Mouse (Mus musculus) forebrain, embryonic 15.5 days (tissue): Measurements from ENCODE around the gene Ttc32. TPM values are rescaled to one million over a fixed set of nuclear protein-coding genes. Genes with fewer than 3 reads are reported as not detected.
A peak's percentile ranks its signal among the peaks of the same experiment; 100 is the strongest.

ENCODE experiments used
- ATAC-seq: fragments of 200-750 bp; cut with Nextera tagmentation; replicated peaks from 2 replicates; pipeline ENCODE4 v1.8.0; 2017; ENCODE audit warnings: mild to moderate bottlenecking, moderate TSS enrichment, moderate library complexity
- H3K27ac ChIP-seq: fragments of 300-500 bp; sonication (generic); replicated peaks from 2 replicates; pipeline ENCODE4 v1.5.1; 2015; ENCODE audit warnings: mild to moderate bottlenecking, inconsistent platforms
- H3K27me3 ChIP-seq: fragments of 300-500 bp; sonication (generic); 2 replicates; pipeline ENCODE4 v1.6.1; 2015; ENCODE audit warnings: inconsistent platforms
- H3K36me3 ChIP-seq: fragments of 300-500 bp; sonication (generic); 2 replicates; pipeline ENCODE4 v1.6.1; 2015; ENCODE audit warnings: mild to moderate bottlenecking, inconsistent platforms
- H3K4me1 ChIP-seq: fragments of 300-500 bp; sonication (generic); 2 replicates; pipeline ENCODE4 v1.6.1; 2015; ENCODE audit warnings: inconsistent platforms
- H3K4me2 ChIP-seq: fragments of 300-500 bp; sonication (generic); replicated peaks from 2 replicates; pipeline ENCODE4 v1.6.1; 2015; ENCODE audit warnings: mild to moderate bottlenecking, inconsistent platforms
- H3K4me3 ChIP-seq: fragments of 300-500 bp; sonication (generic); 2 replicates; pipeline ENCODE4 v1.5.1; 2015; ENCODE audit warnings: mild to moderate bottlenecking, inconsistent platforms
- H3K9ac ChIP-seq: fragments of 300-500 bp; sonication (generic); replicated peaks from 2 replicates; pipeline ENCODE4 v1.6.1; 2015; ENCODE audit warnings: mild to moderate bottlenecking, inconsistent platforms
- H3K9me3 ChIP-seq: fragments of 300-500 bp; sonication (generic); 2 replicates; pipeline ENCODE4 v1.6.1; 2016; ENCODE audit warnings: inconsistent platforms
- WGBS: fragments of 180-500 bp; shearing (Covaris S2); methylation state at CpG from one replicate; pipeline ENCODE4 v1.1.7; 2015; ENCODE audit warnings: mixed read lengths; 5-methylcytosine and 5-hydroxymethylcytosine counted together
- polyA plus RNA-seq: library from polyadenylated mRNA; unstranded; fragments of >200 nt; fragmentation: Nextera tagmentation; extraction: Ambion mirVana; gene quantifications from 2 replicates; pipeline ENCODE4 v1.2.1, GENCODE M21; 2015

Gene Ttc32
- polyA plus RNA-seq, 1 experiment from 2014 or later = 11.4 TPM

GRCm38 (mm10) chr12:9048090-9048489 is 18.3 kb downstream of the Ttc32 start:
- no peaks in the 10 kb centered on the region for H3K27me3 ChIP-seq
- no peak for ATAC-seq
- no peak overlapping the region for H3K4me3 ChIP-seq
- H3K36me3 ChIP-seq = no peaks in the 10 kb centered on the region
- no peaks in the 10 kb centered on the region for H3K9me3 ChIP-seq
- 82% methylated on average over 8 of the region's 8 CpGs for WGBS
- no peak overlapping the region for H3K9ac ChIP-seq
- H3K4me2 ChIP-seq = no peak overlapping the region
- no peak overlapping the region for H3K27ac ChIP-seq
- H3K4me1 ChIP-seq = no peaks in the 10 kb centered on the region

GRCm38 (mm10) chr12:9050824-9051223 is 21.0 kb downstream of the Ttc32 start:
- H3K4me3 ChIP-seq = no peak overlapping the region
- H3K4me1 ChIP-seq = no peaks in the 10 kb centered on the region
- H3K9me3 ChIP-seq = no peaks in the 10 kb centered on the region
- no peaks in the 10 kb centered on the region for H3K27me3 ChIP-seq
- no peak for ATAC-seq
- H3K36me3 ChIP-seq = no peaks in the 10 kb centered on the region
- no peak overlapping the region for H3K4me2 ChIP-seq
- H3K9ac ChIP-seq = no peak overlapping the region
- H3K27ac ChIP-seq = no peak overlapping the region
- 41% methylated on average over 6 of the region's 6 CpGs for WGBS

GRCm38 (mm10) chr12:9052075-9052829 is 22.5 kb downstream of the Ttc32 start:
- Histone ChIP-seq H3K36me3 (no peaks in the 10 kb centered on the region), H3K9me3 (no peaks in the 10 kb centered on the region), H3K4me1 (no peaks in the 10 kb centered on the region), H3K27ac (no peak overlapping the region), H3K4me3 (no peak overlapping the region), H3K9ac (no peak overlapping the region), H3K27me3 (no peaks in the 10 kb centered on the region), H3K4me2 (no peak overlapping the region)
- ATAC-seq = peak; percentile 85
- WGBS = 62% methylated on average over 8 of the region's 8 CpGs

- no peaks in the 10 kb centered on the region for H3K9me3 ChIP-seq
- H3K9ac ChIP-seq = no peak overlapping the region
- no peaks in the 10 kb centered on the region for H3K4me1 ChIP-seq
- no peak overlapping the region for H3K27ac ChIP-seq
- 53% methylated on average over 7 of the region's 7 CpGs for WGBS
- no peaks in the 10 kb centered on the region for H3K36me3 ChIP-seq
- no peaks in the 10 kb centered on the region for H3K27me3 ChIP-seq
- ATAC-seq = no peak
- H3K4me2 ChIP-seq = no peak overlapping the region
- H3K4me3 ChIP-seq = no peak overlapping the region
Measured at GRCm38 (mm10) chr12:9053345-9053744, 23.5 kb downstream of the Ttc32 start.

- Histone ChIP-seq H3K27me3 (no peaks in the 10 kb centered on the region), H3K27ac (no peak overlapping the region), H3K9ac (no peak overlapping the region), H3K4me1 (no peaks in the 10 kb centered on the region), H3K4me2 (no peak overlapping the region), H3K9me3 (no peaks in the 10 kb centered on the region), H3K4me3 (no peak overlapping the region), H3K36me3 (no peaks in the 10 kb centered on the region)
- WGBS = 81% methylated on average over 2 of the region's 2 CpGs
- ATAC-seq = no peak
Measured at GRCm38 (mm10) chr12:9054012-9054411, 24.2 kb downstream of the Ttc32 start.

- Histone ChIP-seq H3K27me3 (no peaks in the 10 kb centered on the region), H3K9me3 (no peaks in the 10 kb centered on the region), H3K27ac (no peak overlapping the region), H3K4me3 (no peak overlapping the region), H3K4me1 (no peaks in the 10 kb centered on the region), H3K4me2 (no peak overlapping the region), H3K36me3 (no peaks in the 10 kb centered on the region), H3K9ac (no peak overlapping the region)
- WGBS = 80% methylated on average over 11 of the region's 11 CpGs
- ATAC-seq = no peak
Measured at GRCm38 (mm10) chr12:9055269-9055668, 25.5 kb downstream of the Ttc32 start.

- Histone ChIP-seq H3K36me3 (no peaks in the 10 kb centered on the region), H3K9me3 (no peaks in the 10 kb centered on the region), H3K4me1 (no peaks in the 10 kb centered on the region), H3K4me3 (no peak overlapping the region), H3K27ac (no peak overlapping the region), H3K27me3 (no peaks in the 10 kb centered on the region), H3K4me2 (no peak overlapping the region), H3K9ac (no peak overlapping the region)
- no peak for ATAC-seq
- WGBS = 80% methylated on average over 3 of the region's 3 CpGs
Measured at GRCm38 (mm10) chr12:9059502-9059901, 29.7 kb downstream of the Ttc32 start.

GRCm38 (mm10) chr12:9059965-9060364 is 30.2 kb downstream of the Ttc32 start:
- H3K4me3 ChIP-seq = no peak overlapping the region
- no peaks in the 10 kb centered on the region for H3K9me3 ChIP-seq
- no peak overlapping the region for H3K9ac ChIP-seq
- no peaks in the 10 kb centered on the region for H3K4me1 ChIP-seq
- no peak overlapping the region for H3K27ac ChIP-seq
- H3K4me2 ChIP-seq = no peak overlapping the region
- no peak for ATAC-seq
- no peaks in the 10 kb centered on the region for H3K27me3 ChIP-seq
- 95% methylated on average over 9 of the region's 9 CpGs for WGBS
- H3K36me3 ChIP-seq = no peaks in the 10 kb centered on the region

GRCm38 (mm10) chr12:9063611-9064010 is 33.8 kb downstream of the Ttc32 start:
- ATAC-seq = no peak
- Histone ChIP-seq H3K4me3 (no peak overlapping the region), H3K4me1 (no peaks in the 10 kb centered on the region), H3K36me3 (no peaks in the 10 kb centered on the region), H3K9ac (no peak overlapping the region), H3K4me2 (no peak overlapping the region), H3K9me3 (no peaks in the 10 kb centered on the region), H3K27me3 (no peaks in the 10 kb centered on the region), H3K27ac (no peak overlapping the region)
- 50% methylated on average over 6 of the region's 6 CpGs for WGBS

- H3K4me3 ChIP-seq = no peak overlapping the region
- ATAC-seq = no peak
- peaks cover 6% of the 10 kb centered on the region; the same call in 1 of the 2 replicates for H3K4me1 ChIP-seq
- 91% methylated on average over 1 of the region's 1 CpGs for WGBS
- H3K36me3 ChIP-seq = no peaks in the 10 kb centered on the region
- no peak overlapping the region for H3K4me2 ChIP-seq
- no peaks in the 10 kb centered on the region for H3K27me3 ChIP-seq
- H3K27ac ChIP-seq = no peak overlapping the region
- H3K9me3 ChIP-seq = no peaks in the 10 kb centered on the region
- no peak overlapping the region for H3K9ac ChIP-seq
Measured at GRCm38 (mm10) chr12:9071058-9071457, 41.3 kb downstream of the Ttc32 start.

GRCm38 (mm10) chr12:9071493-9071892 is 41.7 kb downstream of the Ttc32 start:
- no peak overlapping the region for H3K9ac ChIP-seq
- peak; percentile 67; the same call in 1 of the 2 replicates for ATAC-seq
- 14% methylated on average over 4 of the region's 4 CpGs for WGBS

GRCm38 (mm10) chr12:9077554-9078125 is 47.8 kb downstream of the Ttc32 start:
- H3K4me1 ChIP-seq = no peaks in the 10 kb centered on the region
- no peak overlapping the region for H3K9ac ChIP-seq
- WGBS = 90% methylated on average over 3 of the region's 3 CpGs
- H3K36me3 ChIP-seq = no peaks in the 10 kb centered on the region
- H3K27me3 ChIP-seq = no peaks in the 10 kb centered on the region
- H3K4me3 ChIP-seq = no peak overlapping the region
- H3K9me3 ChIP-seq = no peaks in the 10 kb centered on the region
- ATAC-seq = no peak
- H3K4me2 ChIP-seq = no peak overlapping the region
- no peak overlapping the region for H3K27ac ChIP-seq

More at GRCm38 (mm10) chr12:9071493-9071892, 41.7 kb downstream of the Ttc32 start:
- H3K4me1 ChIP-seq = peaks cover 6% of the 10 kb centered on the region; the same call in 1 of the 2 replicates
- no peaks in the 10 kb centered on the region for H3K36me3 ChIP-seq
- H3K4me2 ChIP-seq = no peak overlapping the region
- no peak overlapping the region for H3K4me3 ChIP-seq
- no peaks in the 10 kb centered on the region for H3K9me3 ChIP-seq
- H3K27me3 ChIP-seq = no peaks in the 10 kb centered on the region
- no peak overlapping the region for H3K27ac ChIP-seq
